Mouse (Mus musculus) erythroid progenitor cell, adult 5-6 weeks (primary cell): ENCODE measurements around the gene Kmt2a. TPM values are rescaled to one million over a fixed set of nuclear protein-coding genes. Genes with fewer than 3 reads are reported as not detected.

Source experiments
- ATAC-seq: replicated peaks from 2 replicates; pipeline ENCODE4 v1.8.0; 2016; ENCODE audit warnings: moderate number of reproducible peaks, mild to moderate bottlenecking, moderate TSS enrichment, inconsistent platforms; ENCODE audit not compliant: poor library complexity, low FRiP score, severe bottlenecking
- total RNA-seq, 2 experiments: library from RNA; stranded (forward) in 1 of 2; stranded (reverse) in 1 of 2; fragments of 150-400 nt in 1 of 2; fragments of 186-747, 209-891 nt in 1 of 2; gene quantifications; 2 replicates each; pipeline versions ENCODE4 v1.2.3 to v1.2.4; 2015 to 2017; ENCODE audit warnings: low replicate concordance in 2 of 2

The Kmt2a gene
- total RNA-seq, 2 experiments from 2014 or later: 23.3 to 91.4 TPM

DNA sequence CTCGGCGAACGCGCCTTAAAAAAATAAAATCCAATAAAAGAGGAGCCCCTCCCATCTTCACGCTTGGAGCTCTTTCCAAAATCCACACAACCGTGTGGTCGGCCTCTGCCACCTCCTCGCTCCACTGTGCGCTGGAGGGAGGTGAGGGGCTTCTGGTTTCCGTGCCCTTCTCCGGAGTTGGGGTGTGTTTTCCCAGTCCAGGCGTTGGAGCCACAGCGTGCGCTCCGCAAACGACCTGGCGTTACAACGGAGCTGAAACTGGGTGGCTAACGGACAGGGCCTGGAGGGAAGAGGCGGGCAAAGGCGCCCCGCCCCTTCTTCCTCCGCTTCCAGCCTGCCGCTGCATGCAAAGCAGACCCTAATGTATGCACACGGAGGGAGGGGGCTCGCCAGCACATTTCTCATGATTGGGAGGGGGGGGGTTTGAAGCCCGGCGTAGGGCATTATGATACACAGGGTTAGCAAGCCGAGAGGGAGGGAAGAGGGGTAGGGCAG lies 892 bp upstream of the Kmt2a start:
- ATAC-seq: peak; percentile 79

DNA sequence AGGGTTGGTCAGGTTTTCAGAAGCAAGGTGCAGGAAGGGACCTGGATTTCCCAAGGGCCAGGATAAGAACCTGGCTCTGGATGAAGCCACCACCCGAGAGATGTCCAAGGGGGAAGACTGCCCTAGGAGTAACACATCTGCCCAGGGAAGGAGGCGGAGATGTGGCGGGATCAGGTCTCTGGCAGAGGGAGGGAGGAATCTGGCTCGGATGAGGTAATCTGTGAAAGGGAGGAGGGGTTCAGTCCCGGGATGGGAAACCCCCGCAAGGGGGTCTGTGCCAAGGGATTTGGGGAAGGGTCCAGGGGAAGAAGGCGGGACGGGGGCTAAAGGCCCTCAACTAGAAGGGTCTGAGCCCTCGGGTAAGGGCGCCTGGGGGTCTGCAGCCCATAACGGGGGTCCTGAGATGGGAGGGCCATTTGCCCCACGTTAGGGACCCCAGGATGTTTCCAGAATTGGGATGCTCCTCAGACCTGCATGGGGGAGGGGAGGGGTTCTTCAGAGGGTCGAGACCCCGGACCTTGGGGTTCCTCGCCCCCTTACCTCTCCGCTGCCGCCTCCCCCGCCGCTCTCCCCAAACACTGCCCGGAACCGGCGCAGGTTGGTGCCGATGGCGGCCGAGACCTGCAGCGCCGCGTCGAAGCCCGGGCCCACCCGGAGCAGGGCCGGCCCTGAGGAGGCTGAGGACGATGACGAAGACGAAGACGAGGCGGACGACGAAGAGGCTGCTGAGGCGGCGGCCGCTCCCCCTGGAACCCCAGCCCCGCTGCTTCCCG lies 601 bp downstream of the Kmt2a start:
- ATAC-seq: 0 out of 2 replicates have a peak, but pooled peaks have one; percentile 11

DNA sequence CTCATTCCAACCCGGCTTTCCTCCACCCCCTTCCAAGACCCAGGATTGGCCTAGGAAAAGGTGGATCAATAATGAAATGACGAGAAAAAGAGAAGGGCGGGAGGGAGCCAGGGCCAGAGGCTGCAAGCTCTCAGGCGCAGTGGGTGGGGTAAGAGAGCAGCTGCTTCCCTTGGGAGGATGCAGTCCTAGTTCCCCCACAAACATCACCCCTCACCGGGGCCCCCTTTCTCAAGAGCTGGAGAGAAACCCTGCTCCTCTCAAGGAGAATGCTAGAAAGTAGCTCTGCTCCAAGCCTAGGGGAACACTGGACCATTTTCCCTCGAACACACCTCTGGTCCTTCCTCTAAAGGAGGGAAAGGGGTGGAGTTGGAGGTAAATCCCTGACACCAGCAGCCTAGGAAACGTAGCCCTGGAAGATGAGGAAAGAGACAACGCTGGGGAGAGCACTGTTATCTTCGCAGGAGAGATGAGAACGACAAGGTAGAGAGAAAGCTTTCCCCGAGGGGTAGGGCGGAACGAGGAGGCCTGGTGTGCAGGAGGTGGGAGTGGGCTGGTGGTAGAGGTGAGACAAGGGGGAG lies 1.3 kb downstream of the Kmt2a start:
- no peak for ATAC-seq

DNA sequence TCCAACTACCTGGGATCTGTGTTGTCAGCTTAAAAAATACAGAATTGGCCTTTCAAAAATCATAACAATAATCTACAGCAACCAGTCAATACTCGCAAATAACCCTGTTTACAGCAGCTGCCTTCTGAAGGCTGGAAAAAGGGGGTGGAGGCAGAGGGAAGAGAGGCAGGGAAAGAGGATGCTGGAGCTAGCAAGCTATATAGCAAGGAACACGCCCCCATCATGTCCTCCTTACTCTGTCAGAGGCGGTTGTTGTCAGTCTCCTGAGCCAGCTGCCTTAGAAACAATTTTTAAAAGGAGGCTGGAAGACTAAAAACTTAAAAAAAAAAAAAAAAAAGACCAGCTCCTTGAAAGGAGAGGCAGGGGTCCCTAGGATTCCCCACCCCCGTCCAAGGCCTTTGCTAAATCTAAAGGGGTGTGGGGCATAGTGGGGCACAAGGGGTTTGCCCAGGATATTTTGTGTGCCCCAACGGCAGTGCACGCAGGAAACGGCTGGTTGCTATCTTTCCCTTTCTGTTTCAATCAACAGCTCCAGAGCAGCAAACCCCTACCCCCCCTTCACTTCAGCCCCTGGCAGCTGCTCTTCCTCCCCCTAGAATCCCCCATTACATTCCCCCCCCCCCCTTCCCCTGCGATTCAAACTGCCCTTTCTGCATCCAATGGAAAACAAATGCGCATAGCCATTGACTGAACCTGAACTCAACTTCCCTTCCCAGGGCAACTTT lies 2.2 kb downstream of the Kmt2a start:
- no peak for ATAC-seq

DNA sequence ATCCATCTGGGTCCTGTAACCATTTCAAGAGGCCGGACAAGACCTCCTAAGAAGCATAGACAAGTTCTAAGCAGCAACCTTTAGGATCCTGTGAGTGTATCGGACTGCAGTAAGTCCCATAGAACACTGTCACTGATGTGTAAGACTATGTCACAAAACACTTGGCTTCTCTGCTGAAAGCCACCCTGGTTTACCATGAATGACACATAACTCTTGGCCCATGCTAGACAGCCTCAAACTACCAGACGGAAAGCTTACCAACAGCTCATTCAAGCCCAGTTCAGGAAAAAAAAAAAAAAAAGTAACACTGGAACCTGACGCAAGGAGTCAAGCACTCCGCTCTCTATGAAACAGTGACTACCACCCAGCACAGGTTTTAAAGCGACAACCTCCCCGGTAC lies 3.4 kb downstream of the Kmt2a start:
- no peak for ATAC-seq

DNA sequence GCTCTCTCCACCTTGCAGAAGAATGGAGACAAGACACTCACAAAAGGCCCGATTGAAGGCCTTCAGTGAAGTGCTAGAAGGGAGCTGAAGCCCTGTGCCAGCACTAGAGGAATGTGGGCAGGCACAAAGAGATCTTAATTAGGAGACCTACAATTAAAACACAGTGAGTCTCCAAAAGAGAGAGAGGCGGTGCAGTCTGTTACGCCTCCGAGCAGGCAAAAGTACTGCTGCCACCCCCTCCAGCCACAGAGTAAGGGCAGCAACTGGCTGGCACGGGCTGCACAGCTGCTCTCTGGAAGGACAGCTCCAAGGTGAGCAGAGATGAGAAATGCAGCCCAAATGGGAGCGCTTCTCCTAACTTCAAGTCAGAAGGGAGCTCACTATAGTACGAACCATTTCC lies 5.6 kb downstream of the Kmt2a start:
- no peak for ATAC-seq

DNA sequence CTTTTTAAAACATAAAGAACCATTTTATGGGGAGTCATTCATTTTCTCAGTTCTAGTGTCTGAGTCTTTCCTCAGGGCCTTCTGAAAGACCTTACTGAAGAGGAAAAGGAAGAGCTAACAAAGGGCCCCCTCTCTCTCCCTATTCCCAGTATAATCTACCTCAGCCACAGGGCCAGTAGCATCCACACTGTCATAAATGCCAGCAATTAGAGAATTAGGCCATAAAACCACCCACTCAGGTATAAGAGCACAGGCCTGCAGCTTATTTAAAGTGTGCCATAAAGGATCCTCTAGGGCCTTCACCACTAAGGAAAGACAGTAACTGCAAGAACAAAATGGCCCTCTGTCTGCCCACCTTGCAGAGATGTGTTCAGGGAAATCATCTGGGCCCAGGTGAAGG lies 6.9 kb downstream of the Kmt2a start:
- ATAC-seq: no peak

DNA sequence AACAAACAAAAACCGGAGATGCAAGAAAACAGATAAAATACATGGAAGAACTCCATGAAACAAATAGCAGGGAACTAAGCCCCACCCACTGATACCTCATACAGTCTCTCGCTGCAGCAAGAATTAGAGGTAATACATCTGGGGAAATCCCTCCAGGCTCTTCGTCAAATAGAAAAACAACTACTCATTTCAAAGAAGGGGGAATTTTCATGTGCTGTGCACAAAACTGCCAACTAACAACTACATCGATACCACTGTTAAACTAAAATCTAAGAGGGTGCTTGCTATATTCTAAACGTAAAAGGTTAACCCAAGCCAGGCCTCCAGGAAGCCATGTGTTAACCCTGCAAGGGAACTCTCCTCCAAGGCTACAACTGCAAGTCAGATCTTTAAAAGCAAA lies 7.4 kb downstream of the Kmt2a start:
- ATAC-seq: no peak

DNA sequence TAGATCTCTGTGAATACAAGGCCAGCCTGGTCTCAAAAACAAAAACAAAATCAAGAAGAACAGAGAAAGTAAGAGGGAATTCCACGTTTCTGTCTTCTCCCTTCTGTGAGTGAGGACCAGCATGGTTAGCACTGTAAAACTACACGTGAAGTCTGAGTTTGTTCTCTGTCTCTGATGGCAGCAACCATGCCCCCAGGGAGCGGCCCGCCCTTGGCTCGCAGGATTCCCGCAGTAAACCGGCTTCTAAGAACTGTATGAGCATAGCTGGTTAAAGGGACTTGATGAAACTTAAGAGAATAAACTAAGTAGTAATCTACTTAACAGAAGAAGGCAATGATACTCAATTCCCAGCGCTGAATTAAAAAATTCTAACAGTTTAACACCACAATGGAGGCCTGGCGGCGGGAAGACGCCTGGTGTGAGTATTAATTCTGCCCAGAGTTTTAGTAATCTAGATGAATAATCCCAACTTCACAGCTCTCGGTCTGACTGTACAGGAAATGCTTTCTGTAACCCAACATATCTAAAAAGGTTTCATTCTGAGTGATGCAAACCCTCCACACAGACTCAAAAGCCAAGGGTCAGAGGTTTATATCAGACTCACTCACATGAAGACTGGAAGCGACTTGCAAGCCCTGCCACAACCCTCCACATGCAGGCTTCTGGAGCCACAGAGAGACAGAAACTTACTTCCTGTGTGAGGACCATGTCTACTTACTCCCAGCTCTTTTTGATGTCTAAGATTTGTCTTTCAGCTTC lies 12.6 kb downstream of the Kmt2a start:
- ATAC-seq: no peak

DNA sequence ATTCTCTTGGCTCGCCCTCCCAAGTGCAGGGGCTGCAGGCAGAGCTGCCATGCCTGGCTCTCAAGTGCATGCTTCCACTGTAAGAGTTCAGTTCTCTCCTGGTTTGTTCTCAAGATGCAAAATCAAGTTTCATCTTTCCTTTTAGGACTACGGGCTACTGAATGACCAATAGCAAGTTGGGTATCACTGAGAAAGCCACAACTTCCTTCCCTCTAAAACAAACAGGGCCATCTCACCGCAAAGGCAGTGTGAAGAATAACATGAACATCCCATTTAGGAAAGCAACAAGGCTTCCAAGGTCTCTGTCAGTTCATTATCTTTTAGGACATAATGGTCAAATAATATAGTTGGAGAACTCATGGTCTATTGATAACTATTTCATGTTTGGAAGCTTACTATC lies 13.4 kb downstream of the Kmt2a start:
- ATAC-seq: no peak

DNA sequence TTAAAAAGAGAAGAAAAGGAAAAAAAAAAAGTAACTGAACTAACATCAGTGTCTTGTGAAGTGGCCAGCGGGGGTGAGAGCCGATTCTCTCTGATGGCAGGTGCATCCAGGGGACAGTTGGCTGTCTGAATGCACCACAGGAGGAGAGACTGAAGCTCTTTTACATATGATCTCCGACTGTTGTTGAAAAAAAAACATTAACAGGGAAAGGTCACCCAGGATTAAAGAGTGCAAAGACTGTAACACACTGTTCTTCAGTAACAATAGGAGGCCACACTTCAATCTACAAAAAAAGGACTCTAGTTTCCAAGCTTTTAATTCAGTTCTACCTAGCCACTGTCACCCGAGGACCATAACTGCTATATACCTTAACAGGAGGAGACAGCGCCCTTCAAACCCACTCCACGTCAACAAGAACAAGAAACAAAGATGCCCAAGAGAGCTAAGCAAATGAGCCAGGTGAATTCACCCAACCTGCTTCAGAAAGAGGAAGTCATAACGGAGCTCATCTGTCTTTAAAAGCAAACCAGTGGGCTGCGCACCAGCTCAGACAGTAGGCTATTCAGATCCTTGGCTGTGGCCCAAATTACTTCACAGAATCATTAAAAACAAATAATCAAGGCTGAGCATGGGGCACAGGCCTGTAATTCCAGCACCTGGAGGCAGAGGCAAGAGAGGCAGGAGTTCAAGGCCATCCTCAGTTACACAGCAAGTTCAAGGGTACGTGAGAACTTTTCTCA lies 14.4 kb downstream of the Kmt2a start:
- ATAC-seq: no peak

DNA sequence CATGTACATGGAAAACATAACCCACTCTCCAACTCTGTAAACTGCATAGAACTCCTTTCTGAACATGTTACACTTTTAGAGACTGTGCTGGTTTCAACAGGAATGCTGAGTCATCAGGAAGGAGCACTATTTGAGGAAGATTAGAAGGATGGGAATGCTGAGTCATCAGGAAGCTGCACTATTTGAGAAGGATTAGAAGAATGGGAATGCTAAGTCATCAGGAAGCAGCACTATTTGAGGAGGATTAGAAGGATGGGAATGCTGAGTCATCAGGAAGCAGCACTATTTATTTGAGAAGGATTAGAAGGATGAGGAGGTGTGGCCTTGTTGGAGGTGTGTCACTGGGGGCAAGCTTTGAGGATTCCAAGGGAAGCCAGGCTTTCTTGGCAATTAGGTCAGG lies 20.0 kb downstream of the Kmt2a start:
- no peak for ATAC-seq

DNA sequence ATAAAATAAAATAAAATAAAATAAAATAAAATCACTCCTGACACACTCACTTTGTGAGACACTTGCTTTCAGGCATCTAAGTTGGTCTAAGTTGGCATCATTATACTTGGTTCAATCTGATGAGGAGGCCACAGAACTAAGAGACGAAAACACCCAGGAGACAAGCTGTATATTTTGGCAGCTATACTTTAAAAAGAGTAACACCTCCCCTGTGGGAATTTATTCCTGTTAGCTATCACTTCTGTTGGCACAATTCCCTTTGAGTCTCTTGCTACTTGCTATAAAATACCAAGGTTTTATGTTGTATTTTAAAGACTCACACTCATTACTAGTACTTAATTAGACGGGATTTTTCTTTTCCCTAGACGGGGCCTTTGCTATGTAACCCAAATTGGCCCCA lies 22.4 kb downstream of the Kmt2a start:
- ATAC-seq: no peak

DNA sequence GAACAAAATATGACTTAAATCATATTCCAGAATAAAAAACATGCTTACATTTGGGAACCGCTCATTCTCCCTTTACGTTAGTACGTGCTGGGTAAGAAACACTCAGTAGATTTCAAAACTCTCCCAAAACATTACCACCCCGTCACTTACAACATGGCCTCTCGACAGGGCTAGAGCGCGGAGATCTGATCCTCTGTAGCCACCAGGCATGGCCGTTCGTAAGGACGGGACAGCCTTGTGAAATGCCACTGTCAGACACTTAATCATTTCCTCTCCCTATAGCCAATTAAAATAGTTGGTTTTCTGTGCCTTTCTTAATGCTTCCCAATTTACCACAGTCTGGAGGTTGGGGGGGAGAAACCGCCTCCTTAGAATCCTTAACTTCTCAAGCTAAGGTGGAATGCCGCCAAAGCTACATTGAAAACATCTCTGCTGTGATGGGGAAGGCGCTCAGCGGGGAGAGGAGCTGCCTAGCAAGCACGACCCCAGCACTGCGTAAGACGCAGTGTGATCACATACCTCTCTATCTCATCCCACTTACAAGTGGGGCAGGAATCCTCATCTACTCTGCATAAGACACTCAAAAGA lies 23.6 kb downstream of the Kmt2a start:
- ATAC-seq: no peak

DNA sequence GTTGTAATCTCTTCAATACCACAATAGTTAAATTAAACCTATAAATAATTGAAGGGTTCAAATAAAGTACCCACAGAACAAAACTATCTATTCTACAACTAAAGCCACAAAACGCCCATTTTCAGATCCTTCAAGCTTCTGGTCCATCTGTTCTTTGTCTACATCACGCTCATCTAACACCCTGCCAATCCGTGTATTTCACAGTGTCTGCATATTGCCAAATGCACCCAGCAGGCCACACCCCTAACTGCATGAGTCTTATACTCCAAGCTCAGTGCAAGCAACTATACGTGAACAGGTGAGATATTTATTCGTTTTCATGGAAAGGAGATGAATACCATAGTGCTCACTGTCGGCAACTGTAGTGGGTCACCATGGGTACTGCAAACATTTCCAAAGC lies 25.9 kb downstream of the Kmt2a start:
- no peak for ATAC-seq

DNA sequence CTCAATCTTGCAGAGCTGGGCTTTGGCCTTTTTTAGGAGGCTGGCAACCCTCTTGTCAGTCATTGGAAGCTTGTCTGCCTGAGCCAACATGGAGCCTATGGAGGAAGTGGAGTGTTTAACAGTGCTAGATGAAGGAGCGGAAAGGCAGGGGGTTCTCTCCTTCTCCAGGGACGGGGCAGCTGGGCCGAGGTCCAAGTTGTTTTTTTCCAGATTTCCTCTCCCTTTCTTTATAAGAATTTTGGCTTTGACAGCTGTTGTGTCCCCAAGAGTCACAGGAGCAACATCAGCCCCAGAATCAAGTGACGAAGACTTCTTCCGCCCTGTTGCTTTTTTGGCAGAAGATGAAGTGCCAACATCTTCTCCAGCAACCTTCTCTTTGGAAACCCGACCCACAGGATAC lies 33.6 kb downstream of the Kmt2a start:
- no peak for ATAC-seq

DNA sequence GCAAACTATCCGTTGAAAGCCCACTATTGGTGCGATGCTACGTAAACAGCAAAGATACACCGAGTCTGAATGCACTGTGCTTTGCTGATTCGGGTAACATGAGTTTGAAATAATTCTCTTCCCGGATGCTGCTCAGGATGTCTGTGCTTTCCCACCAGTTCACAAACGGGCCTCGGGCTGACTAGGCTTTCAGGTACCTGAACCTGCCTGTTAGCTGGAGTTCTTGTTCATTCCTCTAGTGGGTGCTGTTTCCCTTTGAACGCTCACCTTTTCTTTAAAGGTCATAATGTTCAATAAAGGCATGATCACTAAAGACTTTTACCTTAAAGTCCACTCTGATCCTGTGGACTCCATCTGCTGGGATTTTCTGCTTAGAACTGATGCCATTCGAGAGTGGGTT lies 39.9 kb downstream of the Kmt2a start:
- ATAC-seq: peak; percentile 64; the same call in 1 of the 2 replicates

DNA sequence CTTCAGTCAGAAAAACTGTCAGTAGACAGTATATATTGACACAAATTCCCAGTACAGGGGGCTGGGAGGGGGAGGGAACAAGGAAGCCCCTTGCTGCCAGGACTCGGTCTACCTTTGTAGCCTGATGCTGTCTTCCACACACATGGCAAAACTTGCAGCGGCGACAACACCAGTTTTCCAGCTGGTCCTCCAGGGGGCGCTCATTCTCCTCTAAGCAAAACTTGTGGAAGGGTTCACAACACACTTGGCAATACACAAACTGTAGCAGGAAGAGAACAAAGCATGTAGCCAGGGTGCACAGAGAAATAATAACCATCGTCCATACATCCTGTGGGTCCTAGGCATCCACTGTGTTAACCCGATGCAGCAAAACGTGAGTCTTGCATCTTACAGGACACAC lies 44.7 kb downstream of the Kmt2a start:
- 0 out of 2 replicates have a peak, but pooled peaks have one; percentile 36 for ATAC-seq

DNA sequence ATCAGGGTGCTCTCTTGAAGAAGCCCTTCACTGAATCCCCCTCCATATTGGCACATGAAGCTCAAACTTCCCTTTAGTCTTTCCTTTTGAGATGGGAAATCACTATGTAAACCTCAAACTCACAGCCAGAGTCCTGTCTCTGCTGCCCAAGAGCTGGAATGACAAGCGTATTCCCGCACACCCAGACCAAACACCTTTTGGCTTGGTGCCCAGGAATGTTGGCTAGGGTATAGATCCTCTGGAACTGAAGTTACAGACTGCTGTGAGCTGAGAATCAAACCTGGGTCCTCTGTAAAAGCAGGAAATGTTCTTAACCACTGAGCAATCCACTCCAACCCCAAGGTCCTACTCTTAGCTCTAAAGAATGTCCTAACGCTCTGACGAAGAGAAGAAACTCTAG lies 48.7 kb downstream of the Kmt2a start:
- no peak for ATAC-seq
